Mouse (Mus musculus) testis, adult 2 months (tissue): ENCODE measurements around the gene Itga3.

Experiments
- CTCF ChIP-seq: fragments of 200-500 bp; IDR thresholded peaks from 2 replicates; pipeline ENCODE4 v1.5.1; 2012; ENCODE audit warnings: low read depth, mild to moderate bottlenecking, inconsistent platforms, low read length, moderate library complexity; ENCODE audit not compliant: control insufficient read depth, insufficient read depth, insufficient replicate concordance
- POLR2A ChIP-seq: fragments of 200-500 bp; IDR thresholded peaks from 2 replicates; pipeline ENCODE4 v1.6.1; 2012; ENCODE audit warnings: low read depth, mild to moderate bottlenecking, inconsistent platforms, low read length, moderate library complexity; ENCODE audit not compliant: control insufficient read depth

DNA sequence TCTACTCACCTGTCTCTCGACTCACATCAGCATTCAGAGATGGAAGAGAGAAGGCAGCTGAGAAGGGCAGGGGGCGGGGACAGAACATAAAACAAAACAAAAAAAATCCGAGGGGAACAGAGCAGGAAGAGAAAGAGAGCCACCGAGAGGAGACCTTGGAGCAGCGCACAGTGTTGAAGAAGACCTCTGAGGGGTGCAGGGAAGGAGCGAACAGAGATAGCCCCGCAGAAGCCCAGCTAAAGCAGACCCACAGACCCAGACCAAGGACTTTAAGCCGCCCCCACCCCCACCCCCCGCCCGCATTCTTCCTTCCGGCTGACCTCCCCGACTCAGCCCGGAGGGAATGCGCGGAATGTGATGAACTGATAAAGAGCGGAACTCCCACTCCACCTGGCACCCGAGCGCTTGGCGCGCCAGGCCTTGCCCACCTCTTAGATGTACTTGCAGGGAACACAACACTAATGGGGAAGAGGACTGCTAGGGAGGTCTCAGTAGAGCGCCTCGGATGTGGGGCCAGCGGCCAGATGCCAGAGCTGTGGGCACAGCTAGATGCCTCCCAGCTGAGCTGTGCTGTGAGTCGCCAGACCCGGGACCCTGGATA is 28.8 kb upstream of the Itga3 start:
- TF ChIP-seq CTCF: no peak
- TF ChIP-seq POLR2A: no peak
